Mouse (Mus musculus) brain, embryonic 14.5 days (tissue): ENCODE measurements around the gene Fxyd7. TPM values are rescaled to one million over a fixed set of nuclear protein-coding genes. Genes with fewer than 3 reads are reported as not detected.

ENCODE experiments used
- DNase-seq: peaks from one replicate; pipeline ENCODE4 v3.0.0-alpha.2; 2011; ENCODE audit warnings: low read depth
- CTCF ChIP-seq: fragments of 200-500 bp; IDR thresholded peaks from 2 replicates; pipeline ENCODE4 v1.5.1; 2012; ENCODE audit warnings: inconsistent platforms, mild to moderate bottlenecking, moderate library complexity, borderline replicate concordance; ENCODE audit not compliant: insufficient read depth, insufficient read length; ENCODE audit errors: extremely low read depth
- POLR2A ChIP-seq: fragments of 200-500 bp; IDR thresholded peaks from 2 replicates; pipeline ENCODE4 v1.6.1; 2012; ENCODE audit warnings: mild to moderate bottlenecking, inconsistent platforms, borderline replicate concordance; ENCODE audit not compliant: poor library complexity, insufficient read depth, insufficient read length, severe bottlenecking; ENCODE audit errors: extremely low read depth
- polyA plus RNA-seq: library from polyadenylated mRNA; depleted of rRNA; stranded (reverse); fragments of >200 nt; gene quantifications from 2 replicates; pipeline ENCODE4 v1.2.3, GENCODE M21; 2012

Fxyd7 gene
- polyA plus RNA-seq, 1 experiment, result 74.4 TPM

- no peak for TF ChIP-seq POLR2A
- no peak for TF ChIP-seq CTCF
- no peak for DNase-seq
These were observed 19.5 kb downstream of the Fxyd7 start for GRCm38 (mm10) chr7:31031731-31032130.

GRCm38 (mm10) chr7:31030717-31031116, 20.6 kb downstream of the Fxyd7 start:
- TF ChIP-seq POLR2A (no peak), CTCF (no peak)
- DNase-seq, result no peak

GRCm38 (mm10) chr7:31028609-31029008, 22.7 kb downstream of the Fxyd7 start:
- TF ChIP-seq CTCF, result no peak
- TF ChIP-seq POLR2A, result no peak
- no peak for DNase-seq

GRCm38 (mm10) chr7:31017104-31017901, 34.0 kb downstream of the Fxyd7 start:
- peak; percentile 78 for DNase-seq
- TF ChIP-seq POLR2A, result no peak
- no peak for TF ChIP-seq CTCF

- DNase-seq, result no peak
- no peak for TF ChIP-seq POLR2A
- TF ChIP-seq CTCF, result no peak
These were observed 38.3 kb downstream of the Fxyd7 start for GRCm38 (mm10) chr7:31012971-31013370.

- DNase-seq, result no peak
- no peak for TF ChIP-seq POLR2A
- TF ChIP-seq CTCF, result no peak
These were observed 42.4 kb downstream of the Fxyd7 start for GRCm38 (mm10) chr7:31008889-31009288.

GRCm38 (mm10) chr7:31008175-31008574, 43.1 kb downstream of the Fxyd7 start:
- DNase-seq, result no peak
- no peak for TF ChIP-seq CTCF
- no peak for TF ChIP-seq POLR2A

GRCm38 (mm10) chr7:31007775-31008174, 43.5 kb downstream of the Fxyd7 start:
- TF ChIP-seq POLR2A (no peak), CTCF (no peak)

GRCm38 (mm10) chr7:31002650-31003049, 48.6 kb downstream of the Fxyd7 start:
- TF ChIP-seq POLR2A (no peak), CTCF (no peak)
- no peak for DNase-seq

More at GRCm38 (mm10) chr7:31007775-31008174, 43.5 kb downstream of the Fxyd7 start:
- DNase-seq, result no peak

- DNase-seq, result peak; percentile 64
- TF ChIP-seq POLR2A (no peak), CTCF (no peak)
These were observed 50.7 kb downstream of the Fxyd7 start for GRCm38 (mm10) chr7:31000505-31001020.

- TF ChIP-seq POLR2A, result no peak
- TF ChIP-seq CTCF, result peak; percentile 14; the same call in 1 of the 2 replicates
- no peak for DNase-seq
These were observed 54.8 kb downstream of the Fxyd7 start for GRCm38 (mm10) chr7:30996491-30996890.

GRCm38 (mm10) chr7:30993986-30994385, 57.3 kb downstream of the Fxyd7 start:
- no peak for DNase-seq

More at GRCm38 (mm10) chr7:30993986-30994385, 57.3 kb downstream of the Fxyd7 start:
- TF ChIP-seq POLR2A (no peak), CTCF (no peak)
